Mouse (Mus musculus) G1E (cell line): Measurements from ENCODE around the gene Sgms1. TPM values are rescaled to one million over a fixed set of nuclear protein-coding genes. Genes with fewer than 3 reads are reported as not detected.

ENCODE experiments used
- ATAC-seq: 2 replicates; pipeline ENCODE4 v1.8.0; 2016; ENCODE audit warnings: mild to moderate bottlenecking; ENCODE audit not compliant: insufficient number of reproducible peaks, poor library complexity, low FRiP score, severe bottlenecking; ENCODE audit errors: extremely low read depth
- DNase-seq: peaks from one replicate; pipeline ENCODE4 v3.0.0; 2012; ENCODE audit warnings: low spot score
- H3K27me3 ChIP-seq: 2 replicates; pipeline ENCODE4 v1.6.1; 2012; ENCODE audit warnings: mild to moderate bottlenecking, low read length, inconsistent platforms; ENCODE audit not compliant: insufficient read depth
- H3K36me3 ChIP-seq: replicated peaks from 2 replicates; pipeline ENCODE3; 2012; ENCODE audit warnings: mild to moderate bottlenecking, inconsistent platforms
- H3K4me1 ChIP-seq: 2 replicates; pipeline ENCODE4 v1.6.1; 2012; ENCODE audit warnings: low read depth, low read length, inconsistent platforms, mixed read lengths; ENCODE audit not compliant: insufficient read depth
- H3K4me3 ChIP-seq: 2 replicates; pipeline ENCODE4 v1.5.1; 2012; ENCODE audit warnings: low read depth, mild to moderate bottlenecking, inconsistent platforms, low read length, moderate library complexity, mixed read lengths
- H3K9me3 ChIP-seq: replicated peaks from 2 replicates; pipeline ENCODE4 v1.6.1; 2012; ENCODE audit warnings: inconsistent platforms
- CTCF ChIP-seq: IDR thresholded peaks from 2 replicates; pipeline ENCODE4 v1.5.1; 2012; ENCODE audit warnings: low read depth, low read length, inconsistent platforms, mixed read lengths
- GATA1 ChIP-seq: IDR thresholded peaks from 2 replicates; pipeline ENCODE4 v1.6.1; 2012; ENCODE audit warnings: borderline replicate concordance, low read length, inconsistent platforms, mixed read lengths
- GATA2 ChIP-seq: IDR thresholded peaks from 2 replicates; pipeline ENCODE4 v1.6.1; 2012; ENCODE audit warnings: low read depth, low read length, inconsistent platforms, borderline replicate concordance
- POLR2AphosphoS5 ChIP-seq: IDR thresholded peaks from 2 replicates; pipeline ENCODE4 v1.6.1; 2012; ENCODE audit warnings: low read depth, low read length, inconsistent platforms; ENCODE audit not compliant: insufficient replicate concordance
- TAL1 ChIP-seq: conservative IDR thresholded peaks from 2 replicates; pipeline ENCODE4 v1.6.1; 2012; ENCODE audit warnings: low read depth, low read length, inconsistent platforms, mixed read lengths
- polyA plus RNA-seq: library from polyadenylated mRNA; stranded (reverse); fragments of >175 nt; gene quantifications from 2 replicates; pipeline ENCODE4 v1.2.3, GENCODE M21; 2012
- total RNA-seq, 2 experiments: library from RNA; stranded (forward) in 1 of 2; stranded (reverse) in 1 of 2; fragments of 200-1000 nt in 1 of 2; fragments of >200 nt in 1 of 2; fragmentation: Nextera tagmentation in 1 of 2; gene quantifications; 2 replicates each; pipeline ENCODE4 v1.2.3; 2014 to 2017

Gene Sgms1
- total and polyA plus RNA-seq, 3 experiments, result 14.5 to 91.0 (median 61.2) TPM

- peaks cover 26% of the 10 kb centered on the region for H3K4me1 ChIP-seq
- H3K9me3 ChIP-seq, result no peaks in the 10 kb centered on the region
- H3K4me3 ChIP-seq, result no peak overlapping the region
- ATAC-seq, result no peak
- peaks cover 35% of the 10 kb centered on the region for H3K27me3 ChIP-seq
- H3K36me3 ChIP-seq, result no peaks in the 10 kb centered on the region
- DNase-seq, result no peak
- TF ChIP-seq POLR2AphosphoS5 (no peak), CTCF (no peak), TAL1 (no peak), GATA2 (no peak), GATA1 (no peak)
These were observed 17.2 kb upstream of the Sgms1 start for GRCm38 (mm10) chr19:32406717-32407116.

GRCm38 (mm10) chr19:32404386-32404785, 14.9 kb upstream of the Sgms1 start:
- no peak for DNase-seq
- no peaks in the 10 kb centered on the region for H3K9me3 ChIP-seq

GRCm38 (mm10) chr19:32403834-32404233, 14.3 kb upstream of the Sgms1 start:
- ATAC-seq (no peak), DNase-seq (no peak)
- Histone ChIP-seq H3K4me1 (peaks cover 21% of the 10 kb centered on the region), H3K27me3 (peaks cover 34% of the 10 kb centered on the region), H3K9me3 (no peaks in the 10 kb centered on the region), H3K4me3 (no peak overlapping the region), H3K36me3 (no peaks in the 10 kb centered on the region)
- TF ChIP-seq POLR2AphosphoS5, result no peak
- TF ChIP-seq GATA1, result no peak
- TF ChIP-seq CTCF, result no peak

More at GRCm38 (mm10) chr19:32404386-32404785, 14.9 kb upstream of the Sgms1 start:
- peaks cover 23% of the 10 kb centered on the region for H3K4me1 ChIP-seq
- TF ChIP-seq GATA2, result no peak
- TF ChIP-seq TAL1, result no peak
- TF ChIP-seq POLR2AphosphoS5, result no peak
- TF ChIP-seq GATA1, result no peak
- no peak for TF ChIP-seq CTCF
- peaks cover 35% of the 10 kb centered on the region for H3K27me3 ChIP-seq
- ATAC-seq, result no peak
- no peak overlapping the region for H3K4me3 ChIP-seq
- H3K36me3 ChIP-seq, result no peaks in the 10 kb centered on the region

- H3K4me3 ChIP-seq, result no peak overlapping the region
- TF ChIP-seq TAL1 (no peak), GATA1 (no peak), GATA2 (no peak), POLR2AphosphoS5 (no peak)
- H3K27me3 ChIP-seq, result peaks cover 7% of the 10 kb centered on the region; the same call in 1 of the 2 replicates
- ATAC-seq (no peak), DNase-seq (no peak)
- no peaks in the 10 kb centered on the region; the same call in 1 of the 2 replicates for H3K4me1 ChIP-seq
- H3K9me3 ChIP-seq, result no peaks in the 10 kb centered on the region
- H3K36me3 ChIP-seq, result no peaks in the 10 kb centered on the region
These were observed 9.0 kb upstream of the Sgms1 start for GRCm38 (mm10) chr19:32398491-32398890.

- DNase-seq (no peak), ATAC-seq (no peak)
- Histone ChIP-seq H3K27me3 (no peaks in the 10 kb centered on the region), H3K36me3 (peaks cover 3% of the 10 kb centered on the region), H3K9me3 (no peaks in the 10 kb centered on the region), H3K4me1 (no peaks in the 10 kb centered on the region; the same call in 1 of the 2 replicates), H3K4me3 (no peak overlapping the region)
- TF ChIP-seq GATA1 (no peak), TAL1 (no peak), POLR2AphosphoS5 (no peak), CTCF (no peak), GATA2 (no peak)
These were observed 6.8 kb upstream of the Sgms1 start for GRCm38 (mm10) chr19:32396303-32396702.

- H3K4me1 ChIP-seq, result peaks cover 6% of the 10 kb centered on the region
- TF ChIP-seq CTCF, result no peak
- TF ChIP-seq TAL1, result no peak
- no peak for TF ChIP-seq POLR2AphosphoS5
- TF ChIP-seq GATA1, result no peak
- TF ChIP-seq GATA2, result no peak
- no peaks in the 10 kb centered on the region for H3K9me3 ChIP-seq
- ATAC-seq, result no peak
- no peak for DNase-seq
- H3K4me3 ChIP-seq, result no peak overlapping the region
- H3K36me3 ChIP-seq, result peaks cover 9% of the 10 kb centered on the region
- H3K27me3 ChIP-seq, result no peaks in the 10 kb centered on the region
These were observed 5.3 kb upstream of the Sgms1 start for GRCm38 (mm10) chr19:32394825-32395224.

GRCm38 (mm10) chr19:32393758-32394450, 4.4 kb upstream of the Sgms1 start:
- no peaks in the 10 kb centered on the region for H3K9me3 ChIP-seq
- no peak overlapping the region for H3K4me3 ChIP-seq
- no peak for ATAC-seq
- H3K4me1 ChIP-seq, result peaks cover 11% of the 10 kb centered on the region
- no peak for DNase-seq
- H3K36me3 ChIP-seq, result peaks cover 9% of the 10 kb centered on the region
- TF ChIP-seq TAL1 (no peak), GATA1 (no peak), CTCF (no peak), POLR2AphosphoS5 (no peak), GATA2 (no peak)
- no peaks in the 10 kb centered on the region for H3K27me3 ChIP-seq
